Mouse (Mus musculus): ENCODE measurements around the gene Grin2b.

DNA sequence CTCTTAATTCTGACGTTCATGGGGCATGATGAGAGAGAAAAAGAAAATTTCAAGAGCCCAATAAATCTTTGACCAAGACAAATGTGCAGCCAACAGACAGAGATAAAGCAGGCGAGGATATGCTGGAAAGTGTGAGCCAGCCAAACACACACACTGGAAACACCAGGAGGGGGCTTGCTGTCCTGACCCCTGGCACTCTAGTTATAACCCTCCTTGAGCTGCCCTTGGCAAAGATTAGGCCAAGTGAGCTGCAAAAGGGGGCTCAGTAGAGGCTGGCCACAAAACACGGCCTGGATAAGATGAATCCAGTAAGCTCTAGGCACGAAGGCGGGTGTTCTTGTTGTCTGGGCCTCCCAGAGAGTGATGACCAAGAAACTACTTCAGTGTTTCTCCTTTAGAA, 128.8 kb downstream of the Grin2b start:
- no peak for TF ChIP-seq MYOG (IDR thresholded peaks at IDR 0.05; ENCODE audit: control insufficient read depth in 1 of 3, insufficient read depth in 1 of 3, insufficient read length in 2 of 3, low read depth in 2 of 3)
- no peak for TF ChIP-seq TCF12 (IDR thresholded peaks at IDR 0.05; ENCODE audit: insufficient read depth, poor library complexity, severe bottlenecking)
- TF ChIP-seq POLR2A (IDR thresholded peaks at IDR 0.05; ENCODE audit: insufficient read length, low read depth) = no peak
- TF ChIP-seq POLR2AphosphoS2 (IDR thresholded peaks at IDR 0.05; ENCODE audit: insufficient read length, low read depth) = no peak
- TF ChIP-seq USF1 (IDR thresholded peaks at IDR 0.05; ENCODE audit: low read depth) = no peak
- TF ChIP-seq MAX (IDR thresholded peaks at IDR 0.05; ENCODE audit: low read depth) = no peak
- no peak for TF ChIP-seq CEBPB (IDR thresholded peaks at IDR 0.05; ENCODE audit: insufficient read depth, poor library complexity, severe bottlenecking)
